Mouse (Mus musculus): ENCODE results near the gene Neu1. TPM values are rescaled to one million over a fixed set of nuclear protein-coding genes. Genes with fewer than 3 reads are reported as not detected.
"Not testable (repeated sequence)": the region's sequence is repeated elsewhere in the genome, so short reads cannot be mapped to it uniquely, and the experiment has no call there.

Neu1 gene
- polyA plus RNA-seq, 1 experiment from 2014 or later: 226 TPM

- Histone ChIP-seq H3K4me3 (ENCODE audit: low read length) (no peak overlapping the region), H3K36me3 (ENCODE audit: control insufficient read depth, insufficient read depth, low read length) (no peaks in the 10 kb centered on the region), H3K27me3 (replicated peaks; ENCODE audit: control insufficient read depth, insufficient read depth, low read length) (no peaks in the 10 kb centered on the region; the same call in 1 of the 2 replicates), H3K4me2 (ENCODE audit: low read depth, low read length) (no peak overlapping the region), H3K27ac (ENCODE audit: low read length) (no peak overlapping the region), H3K9me3 (ENCODE audit: control insufficient read depth, low read length) (no peaks in the 10 kb centered on the region), H3K4me1 (ENCODE audit: control insufficient read depth, insufficient read depth, low read length) (peaks cover 11% of the 10 kb centered on the region; the same call in 1 of the 2 replicates), H3K9ac (ENCODE audit: low read depth, low read length) (no peak overlapping the region)
- ATAC-seq: no peak
- WGBS: 44% methylated on average over 1 of the region's 1 CpGs
Observed at GRCm38 (mm10) chr17:34956340-34956739, 25.3 kb downstream of the Neu1 start.

GRCm38 (mm10) chr17:34957291-34957690 is 26.2 kb downstream of the Neu1 start:
- not testable (repeated sequence) for H3K4me2 ChIP-seq (ENCODE audit: low read depth, low read length); H3K4me3 ChIP-seq (ENCODE audit: low read length); ATAC-seq; H3K27ac ChIP-seq (ENCODE audit: low read length); H3K27me3 ChIP-seq (replicated peaks; ENCODE audit: control insufficient read depth, insufficient read depth, low read length); H3K36me3 ChIP-seq (ENCODE audit: control insufficient read depth, insufficient read depth, low read length); H3K9me3 ChIP-seq (ENCODE audit: control insufficient read depth, low read length); H3K9ac ChIP-seq (ENCODE audit: low read depth, low read length)
- WGBS: 11% methylated on average over 29 of the region's 40 CpGs
- peaks cover 12% of the 10 kb centered on the region; the same call in 1 of the 2 replicates for H3K4me1 ChIP-seq (ENCODE audit: control insufficient read depth, insufficient read depth, low read length)

- 22% methylated on average over 26 of the region's 40 CpGs for WGBS
- H3K9me3 ChIP-seq (ENCODE audit: control insufficient read depth, low read length); H3K9ac ChIP-seq (ENCODE audit: low read depth, low read length); H3K4me3 ChIP-seq (ENCODE audit: low read length); ATAC-seq; H3K4me2 ChIP-seq (ENCODE audit: low read depth, low read length); H3K36me3 ChIP-seq (ENCODE audit: control insufficient read depth, insufficient read depth, low read length); H3K27ac ChIP-seq (ENCODE audit: low read length); H3K27me3 ChIP-seq (replicated peaks; ENCODE audit: control insufficient read depth, insufficient read depth, low read length): not testable (repeated sequence)
- H3K4me1 ChIP-seq (ENCODE audit: control insufficient read depth, insufficient read depth, low read length): peaks cover 10% of the 10 kb centered on the region; the same call in 1 of the 2 replicates
Observed at GRCm38 (mm10) chr17:34957966-34958365, 26.9 kb downstream of the Neu1 start.

- H3K4me3 ChIP-seq (ENCODE audit: low read length): peak overlapping the region; percentile 39
- under 1% methylated on average over 29 of the region's 47 CpGs for WGBS
- H3K27me3 ChIP-seq (replicated peaks; ENCODE audit: control insufficient read depth, insufficient read depth, low read length); H3K27ac ChIP-seq (ENCODE audit: low read length); H3K4me1 ChIP-seq (ENCODE audit: control insufficient read depth, insufficient read depth, low read length); H3K9ac ChIP-seq (ENCODE audit: low read depth, low read length); H3K36me3 ChIP-seq (ENCODE audit: control insufficient read depth, insufficient read depth, low read length); H3K9me3 ChIP-seq (ENCODE audit: control insufficient read depth, low read length): not testable (repeated sequence)
- peak overlapping the region; percentile 58 for H3K4me2 ChIP-seq (ENCODE audit: low read depth, low read length)
- ATAC-seq: peak; percentile 33
Observed at GRCm38 (mm10) chr17:34958734-34959129, 27.7 kb downstream of the Neu1 start.

DNA sequence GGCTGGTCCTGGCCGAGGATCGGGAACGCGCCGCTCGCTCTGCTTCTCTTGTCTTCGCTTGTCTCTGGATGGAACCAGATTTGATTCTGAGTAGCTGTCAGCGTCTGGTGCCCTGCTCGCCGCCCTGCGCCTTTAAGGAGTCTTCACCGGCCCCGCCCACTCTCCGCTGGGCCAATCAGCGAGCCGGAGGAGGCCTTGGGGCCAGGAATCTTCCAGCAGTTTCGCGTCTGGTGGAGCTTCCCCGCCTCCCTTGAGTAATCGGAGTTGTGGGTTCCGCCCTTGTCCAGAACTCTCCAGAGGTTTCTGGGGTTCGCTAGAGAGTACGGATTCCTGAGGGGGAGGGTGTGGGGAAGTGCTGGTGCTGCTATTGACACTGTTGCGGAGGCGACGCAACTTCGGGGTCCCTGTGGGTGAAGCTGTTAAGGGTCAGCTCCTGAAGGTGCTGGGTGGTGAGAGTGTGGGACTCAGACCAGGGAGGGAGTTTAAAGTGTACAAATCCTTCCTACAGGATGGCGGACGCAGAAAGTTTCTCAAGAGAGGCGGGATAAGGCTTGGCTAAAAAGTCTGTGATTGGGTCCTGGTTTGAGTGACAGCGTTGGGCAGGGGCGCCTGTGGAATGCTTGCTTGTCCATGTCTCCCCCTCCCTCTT is 28.2 kb downstream of the Neu1 start, which contains the start of gene Hspa1b:
Hspa1b (minus strand) TSS at position 109 of the 649 bp plus-strand sequence.
- Histone ChIP-seq H3K9ac (ENCODE audit: low read depth, low read length) (peak within 1 kb of the TSS; percentile 76), H3K27ac (ENCODE audit: low read length) (peak within 1 kb of the TSS; percentile 98), H3K4me2 (ENCODE audit: low read depth, low read length) (peak within 1 kb of the TSS; percentile 71), H3K4me3 (ENCODE audit: low read length) (peak within 1 kb of the TSS; percentile 62)
- not testable (repeated sequence) for H3K36me3 ChIP-seq (ENCODE audit: control insufficient read depth, insufficient read depth, low read length); H3K4me1 ChIP-seq (ENCODE audit: control insufficient read depth, insufficient read depth, low read length); H3K9me3 ChIP-seq (ENCODE audit: control insufficient read depth, low read length); H3K27me3 ChIP-seq (replicated peaks; ENCODE audit: control insufficient read depth, insufficient read depth, low read length)
- under 1% methylated on average over 26 of the region's 32 CpGs for WGBS
- peak; percentile 96 for ATAC-seq

DNA sequence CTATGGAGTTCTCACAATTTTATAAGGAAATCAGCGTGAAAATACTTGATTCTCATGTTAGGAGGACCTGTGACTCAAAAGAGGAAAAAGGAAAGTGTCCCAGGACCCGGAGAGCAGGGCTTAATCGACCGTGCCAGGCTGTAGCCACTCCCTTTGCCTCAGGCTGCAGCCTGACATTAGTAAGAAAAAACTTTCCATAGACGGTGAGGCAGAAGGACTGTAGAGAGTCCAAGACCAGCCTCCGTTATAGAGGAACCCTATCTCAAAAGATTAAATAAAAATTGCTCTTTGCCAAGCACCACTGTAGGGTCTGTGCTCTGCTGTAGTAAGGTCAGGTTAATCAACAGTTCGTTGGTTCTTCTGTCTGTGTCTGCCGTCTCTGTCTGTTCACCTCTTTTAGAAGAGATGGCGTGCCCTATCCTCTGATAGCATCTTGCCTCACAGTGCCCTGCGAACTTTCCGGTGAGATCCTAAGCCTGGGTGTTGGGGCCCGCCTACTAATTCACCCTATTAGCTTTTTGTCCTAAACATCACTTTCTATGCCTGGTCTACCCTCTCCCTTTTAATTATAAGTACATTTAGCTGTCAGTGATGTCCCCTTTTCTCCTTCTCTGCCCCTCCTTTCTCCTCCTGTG is 28.9 kb downstream of the Neu1 start:
- peaks cover 9% of the 10 kb centered on the region for H3K4me1 ChIP-seq (ENCODE audit: control insufficient read depth, insufficient read depth, low read length)
- H3K9ac ChIP-seq (ENCODE audit: low read depth, low read length): peak overlapping the region; percentile 76
- H3K27ac ChIP-seq (ENCODE audit: low read length): peak overlapping the region; percentile 98
- WGBS: 9% methylated on average over 12 of the region's 12 CpGs
- peak; percentile 11 for ATAC-seq
- H3K4me2 ChIP-seq (ENCODE audit: low read depth, low read length): peak overlapping the region; percentile 71
- H3K27me3 ChIP-seq (replicated peaks; ENCODE audit: control insufficient read depth, insufficient read depth, low read length): no peaks in the 10 kb centered on the region; the same call in none of the 2 replicates
- H3K9me3 ChIP-seq (ENCODE audit: control insufficient read depth, low read length): no peaks in the 10 kb centered on the region
- H3K36me3 ChIP-seq (ENCODE audit: control insufficient read depth, insufficient read depth, low read length): no peaks in the 10 kb centered on the region
- H3K4me3 ChIP-seq (ENCODE audit: low read length): peak overlapping the region; percentile 62

GRCm38 (mm10) chr17:34960702-34961493 is 29.8 kb downstream of the Neu1 start:
- Histone ChIP-seq H3K27ac (ENCODE audit: low read length) (peak overlapping the region; percentile 18; the same call in 1 of the 2 replicates), H3K36me3 (ENCODE audit: control insufficient read depth, insufficient read depth, low read length) (no peaks in the 10 kb centered on the region), H3K9me3 (ENCODE audit: control insufficient read depth, low read length) (no peaks in the 10 kb centered on the region), H3K27me3 (replicated peaks; ENCODE audit: control insufficient read depth, insufficient read depth, low read length) (no peaks in the 10 kb centered on the region; the same call in 1 of the 2 replicates), H3K4me2 (ENCODE audit: low read depth, low read length) (no peak overlapping the region), H3K4me3 (ENCODE audit: low read length) (no peak overlapping the region), H3K4me1 (ENCODE audit: control insufficient read depth, insufficient read depth, low read length) (peaks cover 9% of the 10 kb centered on the region), H3K9ac (ENCODE audit: low read depth, low read length) (no peak overlapping the region)
- no peak for ATAC-seq

DNA sequence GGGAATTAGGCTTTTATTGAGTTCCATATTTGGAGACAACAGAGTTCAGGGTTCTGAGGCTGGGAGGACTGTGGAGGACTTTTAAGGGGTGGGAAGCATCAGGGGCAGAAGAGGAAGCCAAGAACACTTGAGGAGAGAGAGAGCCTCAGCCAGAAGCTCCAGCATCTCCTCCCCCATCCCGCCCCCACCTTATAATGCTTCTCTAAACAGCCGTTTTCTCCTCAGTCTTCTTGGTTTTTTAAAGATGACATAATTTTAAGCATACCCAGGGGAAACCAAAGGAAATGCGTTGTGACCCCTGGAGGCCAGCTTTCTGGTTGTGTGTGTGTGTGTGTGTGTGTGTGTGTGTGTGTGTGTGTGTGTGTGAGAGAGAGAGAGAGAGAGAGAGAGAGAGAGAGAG is 31.1 kb downstream of the Neu1 start:
- Histone ChIP-seq H3K9ac (ENCODE audit: low read depth, low read length) (no peak overlapping the region), H3K27ac (ENCODE audit: low read length) (peak overlapping the region; percentile 45; the same call in 1 of the 2 replicates), H3K36me3 (ENCODE audit: control insufficient read depth, insufficient read depth, low read length) (no peaks in the 10 kb centered on the region), H3K27me3 (replicated peaks; ENCODE audit: control insufficient read depth, insufficient read depth, low read length) (no peaks in the 10 kb centered on the region; the same call in 1 of the 2 replicates), H3K4me1 (ENCODE audit: control insufficient read depth, insufficient read depth, low read length) (peaks cover 9% of the 10 kb centered on the region), H3K9me3 (ENCODE audit: control insufficient read depth, low read length) (no peaks in the 10 kb centered on the region), H3K4me3 (ENCODE audit: low read length) (no peak overlapping the region), H3K4me2 (ENCODE audit: low read depth, low read length) (no peak overlapping the region)
- ATAC-seq: no peak
- WGBS: 36% methylated on average over 3 of the region's 3 CpGs

DNA sequence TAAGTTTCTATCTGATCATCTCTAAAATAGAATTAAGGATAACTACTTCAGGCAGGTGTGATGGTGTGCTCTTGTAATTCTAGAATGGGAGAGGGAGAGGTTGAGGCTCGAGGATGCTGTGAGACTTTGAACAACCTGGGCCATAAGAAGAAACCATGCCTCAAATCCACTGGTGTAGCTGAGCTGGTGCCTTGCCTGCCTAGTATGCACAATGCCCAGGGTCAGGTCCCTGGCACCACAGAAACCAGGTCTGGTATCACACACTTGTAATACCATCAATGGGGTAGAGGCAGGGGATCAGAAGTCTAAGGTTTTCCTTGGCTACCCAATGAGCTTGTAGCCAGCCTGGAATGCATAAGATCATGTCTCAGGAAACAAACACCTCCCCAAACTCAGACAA is 31.8 kb downstream of the Neu1 start:
- no peaks in the 10 kb centered on the region for H3K36me3 ChIP-seq (ENCODE audit: control insufficient read depth, insufficient read depth, low read length)
- 67% methylated on average over 1 of the region's 1 CpGs for WGBS
- H3K4me2 ChIP-seq (ENCODE audit: low read depth, low read length): no peak overlapping the region
- H3K4me1 ChIP-seq (ENCODE audit: control insufficient read depth, insufficient read depth, low read length): peaks cover 9% of the 10 kb centered on the region
- no peaks in the 10 kb centered on the region for H3K9me3 ChIP-seq (ENCODE audit: control insufficient read depth, low read length)
- ATAC-seq: no peak
- no peak overlapping the region for H3K4me3 ChIP-seq (ENCODE audit: low read length)
- no peak overlapping the region for H3K27ac ChIP-seq (ENCODE audit: low read length)
- H3K27me3 ChIP-seq (replicated peaks; ENCODE audit: control insufficient read depth, insufficient read depth, low read length): peaks cover under 1% of the 10 kb centered on the region
- H3K9ac ChIP-seq (ENCODE audit: low read depth, low read length): no peak overlapping the region

Measured in intestine, embryonic 16.5 days (tissue).